Mouse (Mus musculus): Measurements from ENCODE around the gene Hfe. TPM values are rescaled to one million over a fixed set of nuclear protein-coding genes. Genes with fewer than 3 reads are reported as not detected.
A peak's percentile ranks its signal among the peaks of the same experiment; 100 is the strongest.

The Hfe gene
- polyA plus RNA-seq, 1 experiment from 2014 or later = 7.0 TPM

- ATAC-seq (ENCODE audit: low FRiP score) (peak; percentile 75; the same call in 1 of the 2 replicates), DNase-seq (ENCODE audit: low spot score) (peak; percentile 95)
- 1% methylated on average over 24 of the region's 28 CpGs for WGBS
- Histone ChIP-seq H3K9ac (peak within 1 kb of the TSS; percentile 56), H3K36me3 (replicated peaks; ENCODE audit: control insufficient read depth, insufficient read depth) (no peaks in the 10 kb centered on the region), H3K4me1 (replicated peaks; ENCODE audit: control insufficient read depth, insufficient read depth, low read length) (peaks cover 11% of the 10 kb centered on the region), H3K4me3 (replicated peaks; ENCODE audit: low read length) (peak within 1 kb of the TSS; percentile 29), H3K4me2 (replicated peaks) (peak within 1 kb of the TSS; percentile 84), H3K9me3 (ENCODE audit: control insufficient read depth, low read length) (no peaks in the 10 kb centered on the region), H3K27me3 (ENCODE audit: control insufficient read depth, insufficient read depth, low read length) (no peaks in the 10 kb centered on the region), H3K27ac (peak within 1 kb of the TSS; percentile 92)
Measured at GRCm38 (mm10) chr13:23745381-23746161, 34.9 kb upstream of the Hfe start, which contains the start of gene Hist1h3c. TSS of gene Hist1h3c (minus strand) at chr13:23745602.

- WGBS = 1% methylated on average over 17 of the region's 36 CpGs
- H3K27me3 ChIP-seq (ENCODE audit: control insufficient read depth, insufficient read depth, low read length) = no peaks in the 10 kb centered on the region
- H3K36me3 ChIP-seq (replicated peaks; ENCODE audit: control insufficient read depth, insufficient read depth) = no peaks in the 10 kb centered on the region
- H3K9me3 ChIP-seq (ENCODE audit: control insufficient read depth, low read length) = no peaks in the 10 kb centered on the region
- H3K4me3 ChIP-seq (replicated peaks; ENCODE audit: low read length) = peak overlapping the region; percentile 29
- H3K27ac ChIP-seq = no peak overlapping the region
- H3K4me1 ChIP-seq (replicated peaks; ENCODE audit: control insufficient read depth, insufficient read depth, low read length) = peaks cover 17% of the 10 kb centered on the region
- DNase-seq (ENCODE audit: low spot score) = no peak
- peak overlapping the region; percentile 84 for H3K4me2 ChIP-seq (replicated peaks)
- no peak for ATAC-seq (ENCODE audit: low FRiP score)
- H3K9ac ChIP-seq = no peak overlapping the region
Measured at GRCm38 (mm10) chr13:23744421-23745380, 34.0 kb upstream of the Hfe start.

- Histone ChIP-seq H3K4me3 (replicated peaks; ENCODE audit: low read length) (no peak overlapping the region), H3K9ac (no peak overlapping the region), H3K4me2 (replicated peaks) (peak overlapping the region; percentile 84; the same call in 1 of the 2 replicates), H3K27me3 (ENCODE audit: control insufficient read depth, insufficient read depth, low read length) (no peaks in the 10 kb centered on the region), H3K4me1 (replicated peaks; ENCODE audit: control insufficient read depth, insufficient read depth, low read length) (peaks cover 17% of the 10 kb centered on the region), H3K27ac (no peak overlapping the region), H3K36me3 (replicated peaks; ENCODE audit: control insufficient read depth, insufficient read depth) (no peaks in the 10 kb centered on the region), H3K9me3 (ENCODE audit: control insufficient read depth, low read length) (no peaks in the 10 kb centered on the region)
- no peak for ATAC-seq (ENCODE audit: low FRiP score)
- DNase-seq (ENCODE audit: low spot score) = no peak
- WGBS = 55% methylated on average over 4 of the region's 4 CpGs
Measured at GRCm38 (mm10) chr13:23743963-23744362, 33.3 kb upstream of the Hfe start.

GRCm38 (mm10) chr13:23743215-23743614 is 32.6 kb upstream of the Hfe start:
- no peaks in the 10 kb centered on the region for H3K36me3 ChIP-seq (replicated peaks; ENCODE audit: control insufficient read depth, insufficient read depth)
- H3K4me1 ChIP-seq (replicated peaks; ENCODE audit: control insufficient read depth, insufficient read depth, low read length) = peaks cover 18% of the 10 kb centered on the region
- H3K4me2 ChIP-seq (replicated peaks) = no peak overlapping the region
- WGBS = 85% methylated on average over 5 of the region's 5 CpGs
- ATAC-seq (ENCODE audit: low FRiP score) (no peak), DNase-seq (ENCODE audit: low spot score) (no peak)
- no peak overlapping the region for H3K9ac ChIP-seq
- no peaks in the 10 kb centered on the region for H3K27me3 ChIP-seq (ENCODE audit: control insufficient read depth, insufficient read depth, low read length)
- H3K4me3 ChIP-seq (replicated peaks; ENCODE audit: low read length) = no peak overlapping the region
- H3K9me3 ChIP-seq (ENCODE audit: control insufficient read depth, low read length) = no peaks in the 10 kb centered on the region
- no peak overlapping the region for H3K27ac ChIP-seq

- ATAC-seq (ENCODE audit: low FRiP score) (no peak), DNase-seq (ENCODE audit: low spot score) (no peak)
- H3K27me3 ChIP-seq (ENCODE audit: control insufficient read depth, insufficient read depth, low read length) = no peaks in the 10 kb centered on the region
- peaks cover 17% of the 10 kb centered on the region for H3K4me1 ChIP-seq (replicated peaks; ENCODE audit: control insufficient read depth, insufficient read depth, low read length)
- no peak overlapping the region for H3K4me2 ChIP-seq (replicated peaks)
- H3K4me3 ChIP-seq (replicated peaks; ENCODE audit: low read length) = no peak overlapping the region
- no peaks in the 10 kb centered on the region for H3K9me3 ChIP-seq (ENCODE audit: control insufficient read depth, low read length)
- H3K36me3 ChIP-seq (replicated peaks; ENCODE audit: control insufficient read depth, insufficient read depth) = no peaks in the 10 kb centered on the region
- H3K9ac ChIP-seq = no peak overlapping the region
- H3K27ac ChIP-seq = no peak overlapping the region
Measured at GRCm38 (mm10) chr13:23742007-23742406, 31.4 kb upstream of the Hfe start.

GRCm38 (mm10) chr13:23740910-23741309 is 30.3 kb upstream of the Hfe start:
- Histone ChIP-seq H3K27ac (no peak overlapping the region), H3K4me3 (replicated peaks; ENCODE audit: low read length) (no peak overlapping the region), H3K36me3 (replicated peaks; ENCODE audit: control insufficient read depth, insufficient read depth) (no peaks in the 10 kb centered on the region), H3K4me2 (replicated peaks) (peak overlapping the region; percentile 97; the same call in 1 of the 2 replicates), H3K9ac (no peak overlapping the region), H3K4me1 (replicated peaks; ENCODE audit: control insufficient read depth, insufficient read depth, low read length) (peaks cover 16% of the 10 kb centered on the region), H3K27me3 (ENCODE audit: control insufficient read depth, insufficient read depth, low read length) (no peaks in the 10 kb centered on the region), H3K9me3 (ENCODE audit: control insufficient read depth, low read length) (no peaks in the 10 kb centered on the region)
- no peak for ATAC-seq (ENCODE audit: low FRiP score)
- 78% methylated on average over 5 of the region's 5 CpGs for WGBS
- DNase-seq (ENCODE audit: low spot score) = no peak

GRCm38 (mm10) chr13:23740256-23740840 is 29.7 kb upstream of the Hfe start:
- H3K27ac ChIP-seq = peak overlapping the region; percentile 75
- H3K9me3 ChIP-seq (ENCODE audit: control insufficient read depth, low read length) = no peaks in the 10 kb centered on the region
- ATAC-seq (ENCODE audit: low FRiP score) (no peak), DNase-seq (ENCODE audit: low spot score) (no peak)
- H3K36me3 ChIP-seq (replicated peaks; ENCODE audit: control insufficient read depth, insufficient read depth) = no peaks in the 10 kb centered on the region
- no peaks in the 10 kb centered on the region for H3K27me3 ChIP-seq (ENCODE audit: control insufficient read depth, insufficient read depth, low read length)
- peaks cover 12% of the 10 kb centered on the region; the same call in 1 of the 2 replicates for H3K4me1 ChIP-seq (replicated peaks; ENCODE audit: control insufficient read depth, insufficient read depth, low read length)
- peak overlapping the region; percentile 97 for H3K4me2 ChIP-seq (replicated peaks)
- H3K9ac ChIP-seq = peak overlapping the region; percentile 63
- 38% methylated on average over 13 of the region's 13 CpGs for WGBS
- peak overlapping the region; percentile 48 for H3K4me3 ChIP-seq (replicated peaks; ENCODE audit: low read length)

GRCm38 (mm10) chr13:23739922-23740252 is 29.2 kb upstream of the Hfe start:
- DNase-seq (ENCODE audit: low spot score) (peak; percentile 64), ATAC-seq (ENCODE audit: low FRiP score) (peak; percentile 42)
- Histone ChIP-seq H3K27me3 (ENCODE audit: control insufficient read depth, insufficient read depth, low read length) (no peaks in the 10 kb centered on the region), H3K4me2 (replicated peaks) (peak overlapping the region; percentile 97), H3K9ac (peak overlapping the region; percentile 63), H3K4me1 (replicated peaks; ENCODE audit: control insufficient read depth, insufficient read depth, low read length) (peaks cover 12% of the 10 kb centered on the region; the same call in 1 of the 2 replicates), H3K36me3 (replicated peaks; ENCODE audit: control insufficient read depth, insufficient read depth) (no peaks in the 10 kb centered on the region), H3K9me3 (ENCODE audit: control insufficient read depth, low read length) (no peaks in the 10 kb centered on the region), H3K27ac (peak overlapping the region; percentile 75), H3K4me3 (replicated peaks; ENCODE audit: low read length) (peak overlapping the region; percentile 48)
- WGBS = 1% methylated on average over 14 of the region's 14 CpGs

All from hindbrain, embryonic 14.5 days (tissue).